Mouse (Mus musculus): ENCODE data around the gene Trim27.
A peak's percentile ranks its signal among the peaks of the same experiment; 100 is the strongest.

The Trim27 gene

DNA sequence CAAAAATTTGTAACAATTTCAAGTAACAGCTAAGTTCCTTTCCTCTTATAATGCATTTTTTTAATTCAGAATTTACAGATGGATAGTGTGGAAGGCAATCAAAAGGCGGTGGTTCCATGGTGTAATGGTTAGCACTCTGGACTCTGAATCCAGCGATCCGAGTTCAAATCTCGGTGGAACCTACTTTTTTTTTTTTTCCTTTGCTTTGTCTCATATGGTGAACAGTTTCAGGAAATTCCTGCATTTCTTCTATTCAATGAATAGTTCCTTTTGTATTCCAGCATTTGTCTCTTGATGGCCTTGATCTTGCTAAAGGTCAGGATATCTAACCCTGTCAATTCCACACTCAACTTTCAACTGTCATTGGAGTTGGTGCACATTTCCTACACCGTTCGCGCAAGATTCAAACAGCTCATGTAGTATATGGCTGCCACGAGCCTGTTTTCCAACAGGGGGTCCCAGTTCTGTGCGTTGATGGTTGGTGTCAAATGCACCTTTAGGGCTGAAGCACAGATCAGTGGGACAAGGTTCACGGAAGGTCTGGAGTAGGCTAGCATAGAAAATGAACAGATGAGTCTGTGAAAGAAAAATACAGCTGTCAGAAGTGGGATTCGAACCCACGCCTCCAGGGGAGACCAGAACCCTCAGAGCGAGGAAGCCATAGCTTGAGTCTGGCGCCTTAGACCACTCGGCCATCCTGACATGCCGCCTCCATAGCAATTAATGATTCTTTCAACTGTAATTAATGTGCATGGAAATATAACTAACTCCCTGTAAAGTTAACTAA is 6.8 kb upstream of the Trim27 start:
- no peak for DNase-seq (ENCODE audit: extremely low read depth, low read depth, low spot score)

- peak; percentile 80 for DNase-seq (ENCODE audit: extremely low read depth, low read depth, low spot score)
Observed at GRCm38 (mm10) chr13:21173072-21173471, 6.2 kb upstream of the Trim27 start.

DNA sequence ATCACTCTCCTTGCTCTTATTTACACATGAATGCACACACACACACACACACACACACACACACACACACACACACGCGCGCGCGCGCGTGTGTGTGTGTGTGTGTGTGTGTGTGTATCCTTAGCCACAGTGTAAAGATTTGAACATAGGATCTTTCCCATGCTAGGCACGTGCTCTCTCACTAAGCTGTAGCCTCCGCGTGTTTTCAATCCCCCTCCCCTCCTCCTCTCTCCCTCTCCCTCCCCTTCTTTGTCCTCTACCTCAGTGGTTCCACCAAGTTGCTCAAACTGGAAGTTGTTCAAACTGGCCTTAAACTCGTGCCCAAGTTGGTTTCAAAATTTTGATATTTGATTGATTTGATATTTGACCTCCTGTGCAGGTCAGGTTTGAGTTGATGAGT is 2.5 kb upstream of the Trim27 start:
- DNase-seq (ENCODE audit: extremely low read depth, low read depth, low spot score) = no peak

- DNase-seq (ENCODE audit: extremely low read depth, low read depth, low spot score) = peak; percentile 77
Observed at GRCm38 (mm10) chr13:21177657-21178056, 1.6 kb upstream of the Trim27 start.

DNA sequence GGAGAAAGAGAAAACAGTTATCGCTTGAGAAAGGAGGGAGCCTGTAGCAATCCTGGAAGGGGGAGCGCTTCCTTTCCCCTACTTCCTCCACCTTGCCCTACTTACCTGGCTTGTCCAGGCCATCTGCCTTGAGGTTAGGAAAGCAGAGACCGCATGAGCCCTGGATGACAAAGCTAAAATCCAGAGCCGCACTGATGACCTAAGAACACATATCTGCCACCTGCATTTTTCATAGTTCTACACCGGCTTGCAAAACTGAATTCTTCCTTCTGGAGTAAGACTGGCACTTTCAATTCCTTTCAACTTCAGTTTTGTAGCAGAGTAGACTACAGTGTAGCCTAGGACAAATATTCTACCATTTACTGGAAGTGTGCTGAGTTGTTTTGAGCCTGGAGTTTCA is 881 bp upstream of the Trim27 start:
- no peak for DNase-seq (ENCODE audit: extremely low read depth, low read depth, low spot score)

DNA sequence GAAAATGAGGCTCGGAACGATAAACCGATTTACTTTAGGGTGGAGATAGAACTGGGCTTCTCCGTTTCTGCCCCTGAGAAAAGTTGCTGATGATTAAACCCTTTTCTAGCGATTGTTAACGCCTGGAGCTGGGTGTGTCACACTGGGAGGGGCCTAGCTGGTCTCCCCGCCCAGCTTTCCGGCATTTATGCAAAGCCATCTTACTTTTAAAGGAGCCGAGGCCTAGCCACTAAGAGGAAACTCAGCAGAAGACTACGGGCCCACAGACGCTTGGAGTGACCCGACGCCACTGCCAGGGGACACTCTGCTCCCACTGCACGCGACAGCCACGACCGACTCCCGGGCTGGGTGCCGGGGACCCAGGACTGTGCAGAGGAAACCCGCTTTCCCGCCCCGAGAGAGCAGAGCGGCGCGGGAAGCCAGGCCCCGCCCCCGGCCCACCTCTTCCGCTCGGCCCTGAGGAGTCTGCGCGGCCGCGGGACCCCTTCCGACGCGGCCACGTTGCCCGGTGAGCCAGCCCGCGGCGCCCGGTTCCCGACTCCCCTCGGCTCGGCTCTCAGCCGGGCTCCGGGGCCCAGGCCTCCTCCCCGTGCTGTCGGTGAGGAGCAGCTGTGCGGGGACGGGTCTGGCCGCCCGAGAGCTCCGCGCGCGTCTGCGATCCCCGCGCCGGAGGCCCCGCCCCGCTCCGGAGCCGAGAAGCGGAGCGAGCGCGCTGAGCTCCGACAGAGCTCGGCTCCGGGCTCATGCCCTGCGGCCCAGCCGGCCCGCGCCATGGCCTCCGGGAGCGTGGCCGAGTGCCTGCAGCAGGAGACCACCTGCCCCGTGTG is 692 bp downstream of the Trim27 start:
- DNase-seq (ENCODE audit: extremely low read depth, low read depth, low spot score) = no peak

DNA sequence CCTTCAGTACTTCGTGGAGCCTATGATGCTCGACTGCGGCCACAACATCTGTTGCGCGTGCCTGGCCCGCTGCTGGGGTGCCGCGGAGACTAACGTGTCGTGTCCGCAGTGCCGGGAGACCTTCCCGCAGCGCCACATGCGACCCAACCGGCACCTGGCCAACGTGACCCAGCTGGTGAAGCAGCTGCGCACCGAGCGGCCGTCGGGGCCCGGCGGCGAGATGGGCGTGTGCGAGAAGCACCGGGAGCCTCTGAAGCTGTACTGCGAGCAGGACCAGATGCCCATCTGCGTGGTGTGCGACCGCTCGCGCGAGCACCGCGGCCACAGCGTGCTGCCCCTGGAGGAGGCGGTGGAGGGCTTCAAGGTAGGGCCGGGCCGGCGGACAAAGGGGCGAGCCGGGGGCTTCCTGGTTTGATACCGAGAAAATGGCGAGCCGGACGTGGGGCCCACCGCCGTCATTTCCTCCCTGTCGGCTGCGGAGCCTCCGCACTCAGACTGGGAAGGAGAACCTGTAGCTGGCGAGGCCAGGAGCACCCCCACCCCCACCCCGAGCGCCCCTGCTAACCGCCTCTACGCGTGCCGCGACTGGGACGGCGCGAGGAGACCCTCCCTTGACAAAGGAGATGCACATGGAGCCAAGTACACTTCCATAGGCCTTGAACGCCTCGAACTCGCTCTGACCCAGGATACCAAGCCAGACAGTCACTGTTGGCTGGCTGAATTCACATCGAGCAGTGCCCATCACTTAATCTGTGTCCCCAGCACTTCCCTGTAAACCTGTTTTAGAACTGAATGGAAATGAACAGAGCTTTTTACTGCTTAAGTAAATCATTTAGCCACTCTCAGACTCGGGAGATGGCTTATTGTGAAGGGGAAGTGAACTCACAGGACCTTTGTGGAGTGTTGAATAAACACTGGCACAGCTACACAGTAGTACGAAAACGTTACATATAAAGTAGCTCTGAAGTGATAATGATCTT is 1.6 kb downstream of the Trim27 start:
- DNase-seq (ENCODE audit: extremely low read depth, low read depth, low spot score) = no peak

DNA sequence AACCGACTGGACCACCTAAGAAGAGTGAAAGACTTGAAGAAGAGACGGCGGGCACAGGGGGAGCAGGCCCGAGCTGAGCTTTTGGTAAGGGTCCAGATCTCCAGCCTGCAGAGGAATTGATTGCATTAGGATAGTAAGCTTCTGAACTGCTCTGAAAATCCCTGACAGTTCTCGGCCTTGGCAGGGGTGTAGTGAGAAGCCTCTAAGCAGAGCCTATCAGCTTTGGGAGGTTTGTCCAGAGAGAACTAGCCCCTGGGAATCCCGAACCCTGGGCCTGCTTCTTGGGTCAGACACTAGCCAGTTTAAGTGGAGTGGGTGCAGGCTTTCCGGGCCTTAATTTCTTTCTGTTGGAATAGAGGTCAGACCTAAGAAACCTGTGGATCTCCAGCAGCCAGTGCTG is 2.8 kb downstream of the Trim27 start:
- no peak for DNase-seq (ENCODE audit: extremely low read depth, low read depth, low spot score)

- no peak for DNase-seq (ENCODE audit: extremely low read depth, low read depth, low spot score)
Observed at GRCm38 (mm10) chr13:21183066-21183465, 3.8 kb downstream of the Trim27 start.

DNA sequence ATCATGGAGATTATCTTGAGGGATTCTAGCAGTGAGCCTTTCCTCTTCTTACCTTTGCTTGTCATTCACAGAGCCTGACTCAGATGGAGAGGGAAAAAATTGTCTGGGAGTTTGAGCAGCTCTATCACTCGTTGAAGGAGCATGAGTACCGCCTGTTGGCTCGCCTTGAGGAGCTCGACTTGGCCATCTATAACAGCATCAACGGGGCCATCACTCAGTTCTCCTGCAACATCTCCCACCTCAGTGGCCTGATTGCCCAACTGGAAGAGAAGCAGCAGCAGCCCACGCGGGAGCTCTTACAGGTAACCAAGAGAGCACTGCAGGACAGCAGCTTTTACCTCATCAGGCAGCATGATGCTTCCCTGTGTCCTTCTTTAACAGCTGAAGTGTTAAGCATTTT is 4.4 kb downstream of the Trim27 start:
- no peak for DNase-seq (ENCODE audit: extremely low read depth, low read depth, low spot score)

DNA sequence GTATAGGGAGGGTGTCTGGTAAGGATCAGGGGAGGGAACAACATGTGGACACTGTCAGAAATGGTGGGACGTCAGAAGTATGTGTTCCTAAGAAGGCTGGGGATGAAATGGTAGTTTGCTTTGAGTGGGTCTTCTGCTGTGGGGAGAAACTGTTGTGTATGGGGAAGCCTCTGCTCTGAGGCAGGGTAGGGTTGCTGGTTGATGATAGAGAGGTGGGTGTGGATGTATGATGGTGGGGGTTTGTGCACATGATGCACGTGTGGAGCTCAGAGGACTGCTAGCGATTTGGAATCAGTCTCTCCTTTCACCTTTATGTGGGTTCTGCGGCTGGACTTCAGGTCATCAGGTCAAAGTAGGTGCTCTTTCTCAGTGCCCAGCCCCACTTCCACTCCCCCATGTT is 6.3 kb downstream of the Trim27 start:
- DNase-seq (ENCODE audit: extremely low read depth, low read depth, low spot score) = no peak

DNA sequence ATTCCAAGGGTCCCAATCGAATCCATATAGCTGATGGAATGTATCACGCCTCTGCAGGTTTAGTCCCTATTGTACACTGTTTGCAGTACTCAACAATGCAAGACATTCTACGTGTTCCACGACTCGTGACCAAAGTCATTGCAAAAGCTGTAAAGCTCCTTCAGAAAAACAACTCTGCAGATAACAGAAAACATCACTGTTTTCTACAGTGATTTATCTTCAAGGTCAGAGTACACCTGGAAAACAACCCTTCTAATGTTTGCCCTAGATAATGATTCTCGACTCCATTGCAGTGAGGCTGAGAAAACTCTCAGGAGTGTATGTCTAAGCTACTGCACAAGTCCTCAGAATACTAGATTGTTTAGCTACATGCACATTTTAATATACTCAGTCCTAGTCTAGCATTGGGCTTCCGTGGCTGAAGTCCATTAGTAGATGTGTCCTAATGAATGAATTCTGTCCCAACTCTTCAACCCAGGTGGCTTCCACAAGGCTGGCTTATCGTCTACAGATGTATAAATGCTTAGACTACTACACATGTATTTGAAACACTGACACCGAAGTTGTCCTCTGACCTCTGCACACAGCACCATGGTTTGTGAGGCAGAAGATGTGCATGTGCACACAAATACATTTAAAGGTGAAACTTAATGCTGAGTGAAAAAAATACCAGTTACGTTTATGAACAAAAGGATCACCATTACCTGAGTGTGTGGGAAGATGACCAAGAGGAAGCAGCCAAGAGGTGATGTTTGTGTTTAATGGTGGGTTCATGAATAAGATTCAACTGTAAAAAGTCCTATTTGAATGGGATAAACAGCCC is 16.4 kb downstream of the Trim27 start:
- no peak for DNase-seq (ENCODE audit: extremely low read depth, low read depth, low spot score)

DNA sequence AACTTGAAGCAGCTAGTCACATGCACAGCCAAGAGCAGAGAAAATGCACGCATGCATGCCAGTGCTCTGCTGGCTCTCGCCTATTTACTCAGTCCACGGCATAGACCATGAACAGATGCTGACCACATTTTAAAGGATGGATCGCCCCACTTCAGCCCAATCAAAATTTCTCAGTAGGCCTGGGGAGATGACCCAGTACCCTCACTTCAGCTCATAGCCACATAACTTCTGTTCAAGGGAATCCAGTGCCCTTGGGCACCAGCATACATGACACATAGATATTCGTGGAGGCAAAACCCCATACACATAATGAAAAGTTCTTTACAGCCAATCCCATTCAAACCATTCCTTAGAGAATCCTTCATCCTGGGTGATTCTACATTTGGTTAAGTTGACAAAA is 18.5 kb downstream of the Trim27 start:
- no peak for DNase-seq (ENCODE audit: extremely low read depth, low read depth, low spot score)

- no peak for DNase-seq (ENCODE audit: extremely low read depth, low read depth, low spot score)
Observed at GRCm38 (mm10) chr13:21198313-21198712, 19.1 kb downstream of the Trim27 start.

- no peak for DNase-seq (ENCODE audit: extremely low read depth, low read depth, low spot score)
Observed at GRCm38 (mm10) chr13:21199046-21200028, 20.1 kb downstream of the Trim27 start.

GRCm38 (mm10) chr13:21200043-21200999 is 21.1 kb downstream of the Trim27 start:
- DNase-seq (ENCODE audit: extremely low read depth, low read depth, low spot score) = no peak

DNA sequence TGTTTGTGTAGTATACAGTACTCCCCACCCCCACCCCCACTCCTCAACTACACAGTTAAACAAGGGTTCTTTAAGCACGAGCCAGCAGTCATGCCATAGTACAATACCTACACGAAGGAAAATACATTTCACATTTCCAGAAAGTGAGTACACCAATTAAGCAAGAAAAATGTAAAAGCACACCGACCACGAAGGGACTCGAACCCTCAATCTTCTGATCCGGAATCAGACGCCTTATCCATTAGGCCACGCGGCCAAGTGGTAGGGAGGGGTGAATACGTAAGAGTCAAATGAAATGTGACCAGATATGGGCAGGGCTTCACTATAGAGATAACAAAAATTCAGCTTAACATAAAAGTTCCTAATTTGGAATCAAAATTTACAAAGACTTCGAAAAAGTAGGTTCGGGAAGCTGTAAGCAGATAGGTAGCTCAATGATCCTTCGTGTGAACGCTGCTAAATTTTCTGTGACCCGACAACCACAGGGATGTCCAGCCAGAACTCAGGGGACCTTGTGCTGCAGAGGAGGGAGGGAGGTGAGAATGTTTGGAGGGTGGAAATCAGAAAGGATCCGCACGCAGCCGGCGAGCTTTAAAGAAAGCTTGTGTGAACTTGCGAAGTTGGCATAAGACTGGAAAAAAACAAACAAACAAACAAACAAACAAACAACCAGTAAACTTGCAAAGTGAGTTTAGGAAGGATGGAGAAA is 36.2 kb downstream of the Trim27 start:
- DNase-seq (ENCODE audit: extremely low read depth, low read depth, low spot score) = no peak
